Mouse (Mus musculus) liver, embryonic 14.5 days (tissue): Measurements from ENCODE around the gene Tmbim1.

Experiments
- CTCF ChIP-seq: IDR thresholded peaks from 2 replicates; pipeline ENCODE4 v1.5.1; 2016; ENCODE audit warnings: antibody characterized with exemption, low read depth, control low read depth
- EP300 ChIP-seq: IDR thresholded peaks from 2 replicates; pipeline ENCODE4 v1.6.1; 2016; ENCODE audit warnings: antibody characterized with exemption, low read depth

DNA sequence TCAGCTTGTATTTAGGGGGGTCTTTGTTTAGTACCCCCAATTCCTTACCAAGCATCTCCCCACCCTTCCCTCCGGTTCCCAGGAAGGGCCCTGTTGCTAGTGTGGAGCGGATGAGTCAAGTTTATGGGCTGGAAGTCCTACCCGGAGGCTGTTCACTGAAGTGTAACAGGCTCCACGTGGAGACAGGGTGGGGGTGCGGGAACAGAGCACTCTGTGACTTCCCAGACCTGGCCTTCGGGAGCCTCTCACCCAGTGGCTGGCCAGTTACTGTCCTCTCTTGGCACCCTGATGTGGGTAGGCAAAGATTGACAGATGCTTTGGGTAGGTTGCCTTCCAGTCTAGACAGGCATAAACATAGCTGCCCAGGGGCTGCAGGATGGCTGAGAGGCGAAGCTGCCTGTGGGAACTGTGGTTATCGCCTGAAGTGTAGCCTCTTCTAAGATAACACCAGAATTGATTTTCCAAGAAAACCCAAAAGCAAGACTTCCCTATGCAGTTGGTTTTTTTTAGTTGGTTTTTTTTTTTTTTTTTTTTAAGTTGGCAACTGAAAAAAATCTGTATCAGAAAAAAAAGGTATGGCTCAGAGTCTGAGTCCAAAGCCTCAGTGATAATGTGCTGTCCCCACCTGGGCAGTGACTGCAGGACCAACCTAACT, 27.4 kb downstream of the Tmbim1 start:
- no peak for TF ChIP-seq CTCF
- no peak for TF ChIP-seq EP300
